Mouse (Mus musculus): ENCODE results near the gene Kcnj3. TPM values are rescaled to one million over a fixed set of nuclear protein-coding genes. Genes with fewer than 3 reads are reported as not detected.

Kcnj3 gene
- polyA plus RNA-seq, 1 experiment from 2014 or later, result 0.37 TPM

DNA sequence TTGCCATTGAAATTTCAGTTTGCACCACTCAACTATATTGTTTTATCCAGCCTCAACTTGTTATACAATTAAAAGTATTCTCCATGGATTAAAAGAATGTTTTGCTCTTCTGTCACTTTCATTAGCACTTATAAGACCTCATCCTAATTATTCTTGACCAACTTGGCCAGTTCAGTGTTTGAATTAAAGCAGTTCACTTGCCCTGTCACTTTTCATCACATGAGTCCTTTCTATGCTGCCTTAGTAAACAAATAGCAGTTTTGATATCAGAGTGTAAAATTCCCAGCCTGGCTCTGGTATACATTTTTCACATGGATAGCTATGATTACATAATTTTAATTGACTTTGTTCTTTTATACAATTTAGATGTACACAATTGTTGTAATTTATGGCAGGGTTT is 3.4 kb downstream of the Kcnj3 start:
- H3K9me3 ChIP-seq (ENCODE audit: control insufficient read depth, low read length), result no peaks in the 10 kb centered on the region
- ATAC-seq (ENCODE audit: low FRiP score), result no peak
- no peak overlapping the region for H3K4me3 ChIP-seq (ENCODE audit: low read depth, low read length)
- no peaks in the 10 kb centered on the region for H3K36me3 ChIP-seq (ENCODE audit: control insufficient read depth, insufficient read depth, low read length)
- no peak overlapping the region for H3K4me2 ChIP-seq (replicated peaks; ENCODE audit: low read depth, low read length)
- DNase-seq (ENCODE audit: low spot score), result no peak
- H3K9ac ChIP-seq (ENCODE audit: low read depth, low read length), result no peak overlapping the region
- H3K27ac ChIP-seq (ENCODE audit: low read depth, low read length), result no peak overlapping the region
- H3K27me3 ChIP-seq (ENCODE audit: control insufficient read depth, insufficient read depth, low read length), result peaks cover 7% of the 10 kb centered on the region; the same call in 1 of the 2 replicates
- 0 out of 2 replicates have a peak, but pooled peaks cover 2% of the 10 kb centered on the region for H3K4me1 ChIP-seq (replicated peaks; ENCODE audit: control insufficient read depth, insufficient read depth, low read length)

DNA sequence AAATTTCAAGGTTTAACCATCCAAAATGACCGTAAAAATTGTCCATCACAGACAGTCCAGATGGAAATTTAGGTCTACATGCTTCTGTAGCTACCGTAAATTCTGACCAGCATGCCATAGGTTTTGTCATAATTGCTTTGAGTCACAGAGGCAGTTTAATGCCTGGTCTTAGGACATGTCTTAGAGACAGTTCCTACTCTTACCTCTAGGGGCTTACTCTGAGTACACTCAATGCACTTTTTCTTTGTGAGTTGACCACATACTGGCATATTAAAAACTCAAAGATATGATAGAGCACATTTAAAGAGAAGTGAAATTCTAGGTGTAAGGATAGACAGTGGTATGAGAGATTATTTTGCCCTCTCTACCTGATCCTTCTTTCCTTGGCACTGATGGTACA is 6.2 kb downstream of the Kcnj3 start:
- ATAC-seq (ENCODE audit: low FRiP score) (no peak), DNase-seq (ENCODE audit: low spot score) (no peak)
- Histone ChIP-seq H3K36me3 (ENCODE audit: control insufficient read depth, insufficient read depth, low read length) (no peaks in the 10 kb centered on the region), H3K27ac (ENCODE audit: low read depth, low read length) (no peak overlapping the region), H3K4me2 (replicated peaks; ENCODE audit: low read depth, low read length) (no peak overlapping the region), H3K4me1 (replicated peaks; ENCODE audit: control insufficient read depth, insufficient read depth, low read length) (0 out of 2 replicates have a peak, but pooled peaks cover 1% of the 10 kb centered on the region), H3K9ac (ENCODE audit: low read depth, low read length) (no peak overlapping the region), H3K9me3 (ENCODE audit: control insufficient read depth, low read length) (no peaks in the 10 kb centered on the region), H3K27me3 (ENCODE audit: control insufficient read depth, insufficient read depth, low read length) (peaks cover 1% of the 10 kb centered on the region; the same call in 1 of the 2 replicates), H3K4me3 (ENCODE audit: low read depth, low read length) (no peak overlapping the region)
- 82% methylated on average over 2 of the region's 2 CpGs for WGBS

DNA sequence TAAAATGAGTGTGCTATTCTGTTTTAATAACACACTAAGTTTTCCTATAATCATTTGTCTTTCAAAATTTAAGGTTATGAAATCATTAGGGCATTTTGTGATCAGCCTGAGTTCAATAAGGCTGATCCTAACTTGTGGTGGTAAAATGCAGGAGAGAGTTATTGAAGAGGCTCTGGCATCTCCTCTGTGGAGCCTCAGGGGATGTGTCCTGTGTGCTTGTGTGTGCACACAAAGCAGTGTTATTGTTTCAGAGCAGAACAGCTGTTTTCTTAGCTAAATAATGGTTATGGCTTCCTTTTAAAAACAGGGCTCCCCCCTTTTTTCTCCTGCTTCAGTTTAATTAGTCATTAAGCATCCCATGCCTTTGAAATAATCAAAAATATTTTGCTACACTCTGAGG is 11.5 kb downstream of the Kcnj3 start:
- ATAC-seq (ENCODE audit: low FRiP score) (no peak), DNase-seq (ENCODE audit: low spot score) (no peak)
- no peaks in the 10 kb centered on the region for H3K9me3 ChIP-seq (ENCODE audit: control insufficient read depth, low read length)
- no peaks in the 10 kb centered on the region for H3K4me1 ChIP-seq (replicated peaks; ENCODE audit: control insufficient read depth, insufficient read depth, low read length)
- H3K27me3 ChIP-seq (ENCODE audit: control insufficient read depth, insufficient read depth, low read length), result no peaks in the 10 kb centered on the region
- no peak overlapping the region for H3K9ac ChIP-seq (ENCODE audit: low read depth, low read length)
- H3K36me3 ChIP-seq (ENCODE audit: control insufficient read depth, insufficient read depth, low read length), result no peaks in the 10 kb centered on the region
- H3K27ac ChIP-seq (ENCODE audit: low read depth, low read length), result no peak overlapping the region
- H3K4me3 ChIP-seq (ENCODE audit: low read depth, low read length), result no peak overlapping the region
- no peak overlapping the region for H3K4me2 ChIP-seq (replicated peaks; ENCODE audit: low read depth, low read length)

DNA sequence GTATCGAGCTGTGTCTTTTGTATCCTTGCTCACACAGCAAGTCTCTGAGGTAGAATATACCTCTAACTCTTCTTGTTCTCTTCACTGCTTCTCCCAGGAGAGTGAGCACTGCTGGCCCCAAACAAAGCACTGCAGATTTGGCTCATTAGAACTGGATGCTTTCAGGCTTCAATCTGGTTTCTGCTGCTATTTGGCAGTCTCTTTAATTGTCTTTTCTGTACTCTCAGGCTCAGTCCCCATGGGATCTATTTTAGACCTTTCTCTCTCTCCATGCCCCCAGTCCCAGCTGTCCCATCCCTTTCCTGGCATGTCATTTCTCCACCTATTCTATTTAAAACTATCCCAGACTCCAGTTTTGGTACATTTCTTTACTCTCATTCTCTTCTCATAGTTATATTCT is 15.0 kb downstream of the Kcnj3 start:
- H3K27ac ChIP-seq (ENCODE audit: low read depth, low read length), result no peak overlapping the region
- no peak overlapping the region for H3K4me2 ChIP-seq (replicated peaks; ENCODE audit: low read depth, low read length)
- H3K9me3 ChIP-seq (ENCODE audit: control insufficient read depth, low read length), result no peaks in the 10 kb centered on the region
- no peak for ATAC-seq (ENCODE audit: low FRiP score)
- no peaks in the 10 kb centered on the region for H3K36me3 ChIP-seq (ENCODE audit: control insufficient read depth, insufficient read depth, low read length)
- no peaks in the 10 kb centered on the region for H3K27me3 ChIP-seq (ENCODE audit: control insufficient read depth, insufficient read depth, low read length)
- DNase-seq (ENCODE audit: low spot score), result no peak
- H3K9ac ChIP-seq (ENCODE audit: low read depth, low read length), result no peak overlapping the region
- 79% methylated on average over 1 of the region's 1 CpGs for WGBS
- no peak overlapping the region for H3K4me3 ChIP-seq (ENCODE audit: low read depth, low read length)
- H3K4me1 ChIP-seq (replicated peaks; ENCODE audit: control insufficient read depth, insufficient read depth, low read length), result no peaks in the 10 kb centered on the region

DNA sequence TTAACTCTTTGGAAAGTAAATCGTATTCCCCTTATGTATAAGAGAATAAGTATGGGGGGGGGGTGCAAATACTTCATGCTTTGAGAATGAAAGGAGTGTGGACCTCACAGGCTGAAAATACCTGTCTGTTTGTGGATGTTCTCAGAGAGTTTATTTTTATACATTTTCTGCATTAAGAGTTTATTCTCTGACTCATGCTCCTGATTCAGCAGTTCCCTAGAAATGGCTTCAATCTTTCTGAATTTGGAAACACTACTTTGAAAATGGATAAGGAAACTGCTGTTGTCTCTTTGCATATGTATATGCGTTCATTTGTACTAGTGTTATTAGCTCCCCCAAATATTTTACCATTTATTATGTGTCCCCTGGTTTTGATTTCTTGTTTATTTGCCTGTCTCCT is 23.4 kb downstream of the Kcnj3 start:
- H3K36me3 ChIP-seq (ENCODE audit: control insufficient read depth, insufficient read depth, low read length), result no peaks in the 10 kb centered on the region
- no peak overlapping the region for H3K9ac ChIP-seq (ENCODE audit: low read depth, low read length)
- H3K27ac ChIP-seq (ENCODE audit: low read depth, low read length), result no peak overlapping the region
- no peaks in the 10 kb centered on the region for H3K4me1 ChIP-seq (replicated peaks; ENCODE audit: control insufficient read depth, insufficient read depth, low read length)
- DNase-seq (ENCODE audit: low spot score) (no peak), ATAC-seq (ENCODE audit: low FRiP score) (no peak)
- no peaks in the 10 kb centered on the region for H3K9me3 ChIP-seq (ENCODE audit: control insufficient read depth, low read length)
- no peaks in the 10 kb centered on the region for H3K27me3 ChIP-seq (ENCODE audit: control insufficient read depth, insufficient read depth, low read length)
- no peak overlapping the region for H3K4me2 ChIP-seq (replicated peaks; ENCODE audit: low read depth, low read length)
- WGBS, result 89% methylated on average over 2 of the region's 2 CpGs
- no peak overlapping the region for H3K4me3 ChIP-seq (ENCODE audit: low read depth, low read length)

DNA sequence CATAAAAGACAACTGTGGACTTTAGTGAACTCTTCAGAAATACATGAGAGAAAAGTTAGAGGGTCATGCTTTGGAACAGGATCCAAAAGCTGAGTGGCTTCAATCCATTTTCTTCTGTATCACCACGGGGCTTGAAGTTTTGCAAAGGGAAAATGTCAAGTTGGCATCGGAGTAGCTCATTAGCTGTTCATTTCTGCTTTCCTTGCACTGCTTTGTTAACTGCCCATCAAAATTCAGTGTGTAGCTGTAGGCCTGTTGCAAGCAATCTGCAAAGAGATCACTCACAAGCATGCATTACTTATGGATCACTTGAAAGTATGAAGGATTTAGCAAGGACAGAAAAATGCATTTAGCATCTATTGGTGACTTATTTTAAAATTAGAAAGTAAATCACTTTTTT is 33.4 kb downstream of the Kcnj3 start:
- ATAC-seq (ENCODE audit: low FRiP score) (no peak), DNase-seq (ENCODE audit: low spot score) (no peak)
- Histone ChIP-seq H3K36me3 (ENCODE audit: control insufficient read depth, insufficient read depth, low read length) (no peaks in the 10 kb centered on the region), H3K27ac (ENCODE audit: low read depth, low read length) (no peak overlapping the region), H3K4me3 (ENCODE audit: low read depth, low read length) (no peak overlapping the region), H3K4me1 (replicated peaks; ENCODE audit: control insufficient read depth, insufficient read depth, low read length) (no peaks in the 10 kb centered on the region), H3K4me2 (replicated peaks; ENCODE audit: low read depth, low read length) (no peak overlapping the region), H3K9me3 (ENCODE audit: control insufficient read depth, low read length) (no peaks in the 10 kb centered on the region), H3K27me3 (ENCODE audit: control insufficient read depth, insufficient read depth, low read length) (no peaks in the 10 kb centered on the region), H3K9ac (ENCODE audit: low read depth, low read length) (no peak overlapping the region)
- 70% methylated on average over 2 of the region's 2 CpGs for WGBS

DNA sequence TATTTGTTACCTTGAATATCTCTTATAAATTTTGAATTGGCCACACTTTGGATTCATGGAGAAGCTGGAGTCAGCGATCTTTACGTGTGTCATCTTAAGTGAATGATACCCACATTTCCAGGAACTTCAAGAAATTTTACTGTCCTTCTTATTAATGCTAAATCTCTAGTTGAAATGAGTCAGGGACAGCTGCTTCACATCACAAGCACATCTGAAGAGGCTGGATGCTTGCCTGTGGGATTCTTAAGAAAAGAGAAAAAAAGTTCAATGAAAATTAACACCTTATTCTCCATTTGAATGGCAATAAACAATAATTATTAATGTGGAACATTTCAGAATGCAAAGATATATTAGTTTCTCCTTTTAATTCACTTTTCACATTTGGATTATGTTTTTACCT is 34.2 kb downstream of the Kcnj3 start:
- ATAC-seq (ENCODE audit: low FRiP score) (no peak), DNase-seq (ENCODE audit: low spot score) (no peak)
- Histone ChIP-seq H3K4me1 (replicated peaks; ENCODE audit: control insufficient read depth, insufficient read depth, low read length) (no peaks in the 10 kb centered on the region), H3K4me3 (ENCODE audit: low read depth, low read length) (no peak overlapping the region), H3K36me3 (ENCODE audit: control insufficient read depth, insufficient read depth, low read length) (no peaks in the 10 kb centered on the region), H3K27ac (ENCODE audit: low read depth, low read length) (no peak overlapping the region), H3K9me3 (ENCODE audit: control insufficient read depth, low read length) (no peaks in the 10 kb centered on the region), H3K27me3 (ENCODE audit: control insufficient read depth, insufficient read depth, low read length) (no peaks in the 10 kb centered on the region), H3K4me2 (replicated peaks; ENCODE audit: low read depth, low read length) (no peak overlapping the region), H3K9ac (ENCODE audit: low read depth, low read length) (no peak overlapping the region)
- 93% methylated on average over 2 of the region's 2 CpGs for WGBS

DNA sequence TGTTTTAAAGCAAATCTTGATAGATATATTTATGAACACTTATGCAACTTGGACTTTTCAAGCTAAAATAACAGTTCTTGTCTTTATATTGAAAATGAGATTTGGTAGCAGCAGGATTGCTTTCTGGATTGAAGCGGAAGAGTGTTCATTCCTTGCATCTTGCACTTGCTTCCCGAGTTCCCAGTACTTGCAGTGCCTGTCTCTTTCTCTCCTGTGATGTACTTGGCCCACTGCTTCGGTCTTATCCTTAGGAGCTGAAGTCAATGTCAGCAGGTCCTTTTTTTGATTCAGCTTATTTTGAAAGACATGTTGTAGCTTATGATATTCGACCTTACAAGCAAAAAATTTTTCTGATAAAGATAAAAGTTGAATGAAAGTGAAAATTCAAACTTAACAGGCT is 43.7 kb downstream of the Kcnj3 start:
- Histone ChIP-seq H3K9me3 (ENCODE audit: control insufficient read depth, low read length) (no peaks in the 10 kb centered on the region), H3K4me1 (replicated peaks; ENCODE audit: control insufficient read depth, insufficient read depth, low read length) (no peaks in the 10 kb centered on the region), H3K36me3 (ENCODE audit: control insufficient read depth, insufficient read depth, low read length) (no peaks in the 10 kb centered on the region), H3K4me3 (ENCODE audit: low read depth, low read length) (no peak overlapping the region), H3K27me3 (ENCODE audit: control insufficient read depth, insufficient read depth, low read length) (no peaks in the 10 kb centered on the region), H3K4me2 (replicated peaks; ENCODE audit: low read depth, low read length) (no peak overlapping the region), H3K9ac (ENCODE audit: low read depth, low read length) (no peak overlapping the region), H3K27ac (ENCODE audit: low read depth, low read length) (no peak overlapping the region)
- no peak for ATAC-seq (ENCODE audit: low FRiP score)
- WGBS, result 83% methylated on average over 4 of the region's 4 CpGs
- DNase-seq (ENCODE audit: low spot score), result no peak

DNA sequence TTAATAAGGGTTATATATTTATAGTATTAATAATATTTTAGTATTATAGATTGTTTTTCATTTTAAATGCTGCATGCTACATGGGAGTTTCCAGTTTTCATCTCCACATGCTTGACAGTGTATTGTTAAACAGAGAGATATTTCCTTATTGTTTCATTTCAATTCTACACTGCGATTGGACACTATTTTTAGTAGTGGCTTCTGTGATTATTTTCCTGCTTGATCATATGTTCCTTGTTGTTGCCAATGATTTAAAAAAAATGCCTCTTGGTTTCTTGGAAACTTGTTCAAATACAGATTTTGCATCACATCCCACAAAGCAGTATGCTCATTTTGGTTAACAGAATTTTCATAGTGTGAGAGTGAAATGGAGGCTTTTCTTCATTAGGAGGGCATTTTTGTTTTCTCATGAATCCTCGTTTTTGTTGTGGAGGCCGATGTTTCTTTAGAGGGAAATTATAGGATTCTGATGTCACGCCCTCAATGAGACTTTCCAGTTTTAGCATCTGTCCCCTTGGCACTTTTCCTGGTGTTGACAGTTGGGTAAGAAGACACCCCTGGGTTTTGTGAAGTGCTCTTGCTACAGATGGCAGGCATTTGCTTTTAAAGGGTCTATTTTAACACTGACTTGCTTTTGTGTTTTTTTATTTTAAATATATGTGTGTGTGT is 44.3 kb downstream of the Kcnj3 start:
- Histone ChIP-seq H3K4me1 (replicated peaks; ENCODE audit: control insufficient read depth, insufficient read depth, low read length) (no peaks in the 10 kb centered on the region), H3K27ac (ENCODE audit: low read depth, low read length) (no peak overlapping the region), H3K9ac (ENCODE audit: low read depth, low read length) (no peak overlapping the region), H3K27me3 (ENCODE audit: control insufficient read depth, insufficient read depth, low read length) (no peaks in the 10 kb centered on the region), H3K36me3 (ENCODE audit: control insufficient read depth, insufficient read depth, low read length) (no peaks in the 10 kb centered on the region), H3K9me3 (ENCODE audit: control insufficient read depth, low read length) (no peaks in the 10 kb centered on the region), H3K4me3 (ENCODE audit: low read depth, low read length) (no peak overlapping the region), H3K4me2 (replicated peaks; ENCODE audit: low read depth, low read length) (no peak overlapping the region)
- DNase-seq (ENCODE audit: low spot score), result no peak
- ATAC-seq (ENCODE audit: low FRiP score), result no peak
- 80% methylated on average over 4 of the region's 4 CpGs for WGBS
